Mouse (Mus musculus): ENCODE results near the gene Dennd6b. TPM values are rescaled to one million over a fixed set of nuclear protein-coding genes. Genes with fewer than 3 reads are reported as not detected.

The Dennd6b gene
- polyA plus RNA-seq, 1 experiment = 10.6 TPM

GRCm38 (mm10) chr15:89181561-89182270 is 14.6 kb downstream of the Dennd6b start:
- WGBS = 63% methylated on average over 10 of the region's 10 CpGs
- Histone ChIP-seq H3K4me1 (ENCODE audit: control insufficient read depth, insufficient read depth, insufficient read length, low read length) (peaks cover 26% of the 10 kb centered on the region), H3K4me3 (ENCODE audit: low read depth, low read length) (no peak overlapping the region), H3K27me3 (ENCODE audit: control insufficient read depth, insufficient read depth, low read length) (no peaks in the 10 kb centered on the region), H3K36me3 (ENCODE audit: control insufficient read depth, insufficient read depth, low read length) (no peaks in the 10 kb centered on the region), H3K27ac (ENCODE audit: insufficient read depth, low read depth, low read length) (no peak overlapping the region)
- TF ChIP-seq POLR2A (IDR thresholded peaks at IDR 0.05; ENCODE audit: low read depth, low read length) (no peak), CTCF (IDR thresholded peaks at IDR 0.05; ENCODE audit: extremely low read depth, insufficient read length, insufficient replicate concordance, low read depth, low read length) (no peak)

- H3K4me3 ChIP-seq (ENCODE audit: low read depth, low read length) = peak within 1 kb of the TSS; percentile 89
- no peak for TF ChIP-seq CTCF (IDR thresholded peaks at IDR 0.05; ENCODE audit: extremely low read depth, insufficient read length, insufficient replicate concordance, low read depth, low read length)
- TF ChIP-seq POLR2A (IDR thresholded peaks at IDR 0.05; ENCODE audit: low read depth, low read length) = peak; percentile 56; the same call in 1 of the 2 replicates
- no peaks in the 10 kb centered on the region for H3K27me3 ChIP-seq (ENCODE audit: control insufficient read depth, insufficient read depth, low read length)
- 1% methylated on average over 69 of the region's 72 CpGs for WGBS
- H3K4me1 ChIP-seq (ENCODE audit: control insufficient read depth, insufficient read depth, insufficient read length, low read length) = peaks cover 36% of the 10 kb centered on the region
- no peaks in the 10 kb centered on the region for H3K36me3 ChIP-seq (ENCODE audit: control insufficient read depth, insufficient read depth, low read length)
- peak within 1 kb of the TSS; percentile 100 for H3K27ac ChIP-seq (ENCODE audit: insufficient read depth, low read depth, low read length)
Measured at GRCm38 (mm10) chr15:89180571-89181229, 15.6 kb downstream of the Dennd6b start, which contains the start of gene Plxnb2. Gene Plxnb2 (minus strand): TSS chr15:89180788.

GRCm38 (mm10) chr15:89180081-89180541 is 16.2 kb downstream of the Dennd6b start:
- TF ChIP-seq CTCF (IDR thresholded peaks at IDR 0.05; ENCODE audit: extremely low read depth, insufficient read length, insufficient replicate concordance, low read depth, low read length) = no peak
- no peak for TF ChIP-seq POLR2A (IDR thresholded peaks at IDR 0.05; ENCODE audit: low read depth, low read length)
- 1% methylated on average over 26 of the region's 26 CpGs for WGBS
- Histone ChIP-seq H3K4me1 (ENCODE audit: control insufficient read depth, insufficient read depth, insufficient read length, low read length) (peaks cover 41% of the 10 kb centered on the region), H3K36me3 (ENCODE audit: control insufficient read depth, insufficient read depth, low read length) (no peaks in the 10 kb centered on the region), H3K4me3 (ENCODE audit: low read depth, low read length) (peak overlapping the region; percentile 89), H3K27ac (ENCODE audit: insufficient read depth, low read depth, low read length) (peak overlapping the region; percentile 100), H3K27me3 (ENCODE audit: control insufficient read depth, insufficient read depth, low read length) (no peaks in the 10 kb centered on the region)

GRCm38 (mm10) chr15:89179630-89179964 is 16.7 kb downstream of the Dennd6b start:
- no peak for TF ChIP-seq CTCF (IDR thresholded peaks at IDR 0.05; ENCODE audit: extremely low read depth, insufficient read length, insufficient replicate concordance, low read depth, low read length)
- no peak for TF ChIP-seq POLR2A (IDR thresholded peaks at IDR 0.05; ENCODE audit: low read depth, low read length)
- H3K4me1 ChIP-seq (ENCODE audit: control insufficient read depth, insufficient read depth, insufficient read length, low read length) = peaks cover 46% of the 10 kb centered on the region
- peak overlapping the region; percentile 89 for H3K4me3 ChIP-seq (ENCODE audit: low read depth, low read length)
- WGBS = 16% methylated on average over 6 of the region's 6 CpGs
- H3K27ac ChIP-seq (ENCODE audit: insufficient read depth, low read depth, low read length) = peak overlapping the region; percentile 100
- no peaks in the 10 kb centered on the region for H3K27me3 ChIP-seq (ENCODE audit: control insufficient read depth, insufficient read depth, low read length)
- H3K36me3 ChIP-seq (ENCODE audit: control insufficient read depth, insufficient read depth, low read length) = no peaks in the 10 kb centered on the region

- Histone ChIP-seq H3K36me3 (ENCODE audit: control insufficient read depth, insufficient read depth, low read length) (no peaks in the 10 kb centered on the region), H3K27ac (ENCODE audit: insufficient read depth, low read depth, low read length) (peak overlapping the region; percentile 100), H3K4me3 (ENCODE audit: low read depth, low read length) (peak overlapping the region; percentile 89), H3K27me3 (ENCODE audit: control insufficient read depth, insufficient read depth, low read length) (no peaks in the 10 kb centered on the region), H3K4me1 (ENCODE audit: control insufficient read depth, insufficient read depth, insufficient read length, low read length) (peaks cover 51% of the 10 kb centered on the region)
- no peak for TF ChIP-seq CTCF (IDR thresholded peaks at IDR 0.05; ENCODE audit: extremely low read depth, insufficient read length, insufficient replicate concordance, low read depth, low read length)
- peak; percentile 62; the same call in 1 of the 2 replicates for TF ChIP-seq POLR2A (IDR thresholded peaks at IDR 0.05; ENCODE audit: low read depth, low read length)
- WGBS = 6% methylated on average over 16 of the region's 16 CpGs
Measured at GRCm38 (mm10) chr15:89178954-89179629, 17.2 kb downstream of the Dennd6b start.

- 38% methylated on average over 7 of the region's 7 CpGs for WGBS
- Histone ChIP-seq H3K4me3 (ENCODE audit: low read depth, low read length) (peak overlapping the region; percentile 89), H3K27me3 (ENCODE audit: control insufficient read depth, insufficient read depth, low read length) (no peaks in the 10 kb centered on the region), H3K4me1 (ENCODE audit: control insufficient read depth, insufficient read depth, insufficient read length, low read length) (peaks cover 55% of the 10 kb centered on the region), H3K36me3 (ENCODE audit: control insufficient read depth, insufficient read depth, low read length) (no peaks in the 10 kb centered on the region), H3K27ac (ENCODE audit: insufficient read depth, low read depth, low read length) (peak overlapping the region; percentile 100)
- TF ChIP-seq POLR2A (IDR thresholded peaks at IDR 0.05; ENCODE audit: low read depth, low read length) = no peak
- TF ChIP-seq CTCF (IDR thresholded peaks at IDR 0.05; ENCODE audit: extremely low read depth, insufficient read length, insufficient replicate concordance, low read depth, low read length) = no peak
Measured at GRCm38 (mm10) chr15:89178260-89178860, 17.9 kb downstream of the Dennd6b start.

All from small intestine, adult 2 months (tissue).